Mouse (Mus musculus): ENCODE data around the gene Gm20388.

DNA sequence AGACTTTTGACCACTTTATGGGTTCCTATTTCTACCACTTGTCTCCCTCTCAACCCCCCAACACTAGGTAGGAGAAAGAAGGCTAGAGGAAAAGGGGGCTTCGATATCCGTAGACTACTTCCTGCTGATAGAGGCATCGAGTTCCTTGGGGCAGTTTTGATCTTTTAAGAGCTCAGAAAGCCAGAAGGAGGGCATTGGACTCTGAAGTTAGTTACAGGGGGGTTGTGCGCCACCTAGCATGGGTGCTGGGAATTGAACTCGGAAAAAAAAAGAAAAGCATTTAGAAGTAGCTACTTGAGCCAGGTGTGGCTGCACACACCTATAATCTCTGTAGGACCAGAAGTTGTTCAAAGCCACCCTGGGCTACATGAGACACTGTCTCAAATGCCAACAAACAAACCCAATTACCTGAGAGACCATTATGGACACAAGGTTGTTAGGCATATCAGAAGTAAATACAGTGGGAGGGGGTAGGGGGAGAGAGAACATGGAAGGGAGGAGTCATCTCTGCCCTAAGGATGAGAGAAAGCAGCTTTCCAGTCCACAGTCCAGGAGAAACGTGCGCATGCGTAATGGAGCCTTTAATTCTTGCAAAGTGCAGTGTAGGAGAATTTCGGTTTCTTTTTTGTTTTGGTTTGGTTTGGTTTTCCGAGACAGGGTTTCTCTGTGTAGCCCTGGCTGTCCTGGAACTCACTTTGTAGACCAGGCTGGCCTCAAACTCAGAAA, 4039.6 kb downstream of the Gm20388 start:
- TF ChIP-seq TAL1 (IDR thresholded peaks at IDR 0.05; ENCODE audit: low read length) (no peak), GATA1 (IDR thresholded peaks at IDR 0.05; ENCODE audit: low read length) (no peak)

Data from erythroblast, embryonic 14.5 days (primary cell).